Mouse (Mus musculus) midbrain, embryonic 15.5 days (tissue): ENCODE results near the gene Etl4. TPM values are rescaled to one million over a fixed set of nuclear protein-coding genes. Genes with fewer than 3 reads are reported as not detected.

ENCODE experiments used
- ATAC-seq: fragments of 200-750 bp; cut with Nextera tagmentation; replicated peaks from 2 replicates; pipeline ENCODE4 v1.8.0; 2017; ENCODE audit warnings: moderate TSS enrichment
- H3K27ac ChIP-seq: fragments of 300-500 bp; sonication (generic); 2 replicates; pipeline ENCODE4 v1.5.1; 2015; ENCODE audit warnings: mild to moderate bottlenecking, inconsistent platforms
- H3K27me3 ChIP-seq: fragments of 300-500 bp; sonication (generic); replicated peaks from 2 replicates; pipeline ENCODE4 v1.6.1; 2015; ENCODE audit warnings: inconsistent platforms
- H3K36me3 ChIP-seq: fragments of 300-500 bp; sonication (generic); replicated peaks from 2 replicates; pipeline ENCODE4 v1.6.1; 2015; ENCODE audit warnings: inconsistent platforms
- H3K4me1 ChIP-seq: fragments of 300-500 bp; sonication (generic); 2 replicates; pipeline ENCODE4 v1.6.1; 2015; ENCODE audit warnings: inconsistent platforms
- H3K4me2 ChIP-seq: fragments of 300-500 bp; sonication (generic); 2 replicates; pipeline ENCODE4 v1.6.1; 2015; ENCODE audit warnings: inconsistent platforms, mild to moderate bottlenecking, moderate library complexity
- H3K4me3 ChIP-seq: fragments of 300-500 bp; sonication (generic); 2 replicates; pipeline ENCODE4 v1.5.1; 2015; ENCODE audit warnings: mild to moderate bottlenecking, inconsistent platforms
- H3K9ac ChIP-seq: fragments of 300-500 bp; sonication (generic); 2 replicates; pipeline ENCODE4 v1.6.1; 2015; ENCODE audit warnings: mild to moderate bottlenecking, inconsistent platforms
- H3K9me3 ChIP-seq: fragments of 300-500 bp; sonication (generic); 2 replicates; pipeline ENCODE4 v1.6.1; 2016; ENCODE audit warnings: inconsistent platforms
- WGBS: fragments of 180-500 bp; shearing (Covaris S2); methylation state at CpG from one replicate; pipeline ENCODE4 v1.1.7; 2015; ENCODE audit warnings: mixed read lengths; 5-methylcytosine and 5-hydroxymethylcytosine counted together
- polyA plus RNA-seq: library from polyadenylated mRNA; unstranded; fragments of >200 nt; fragmentation: Nextera tagmentation; extraction: Ambion mirVana; gene quantifications from 2 replicates; pipeline ENCODE4 v1.2.1, GENCODE M21; 2015

The Etl4 gene
- polyA plus RNA-seq, 1 experiment from 2014 or later, result 3.1 TPM

DNA sequence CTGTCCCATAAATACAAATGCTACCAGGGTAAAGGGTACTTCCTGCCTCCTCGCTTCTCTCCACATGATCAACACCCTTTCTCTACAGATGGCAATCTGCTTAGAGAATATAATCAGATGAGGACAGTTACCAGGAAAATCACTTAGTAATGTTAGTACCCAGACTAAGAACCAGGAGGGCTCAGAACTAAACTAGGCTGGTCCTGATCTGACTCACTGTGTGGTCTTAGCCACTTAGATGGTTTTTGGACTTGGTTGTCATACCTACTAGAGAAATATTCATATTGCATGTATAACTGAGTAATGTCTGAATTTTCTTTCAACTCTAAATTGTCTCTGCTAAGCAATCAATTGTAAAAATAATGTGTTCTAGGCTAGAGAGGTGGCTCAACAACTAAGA lies 662.4 kb downstream of the Etl4 start:
- no peaks in the 10 kb centered on the region for H3K4me1 ChIP-seq
- H3K27ac ChIP-seq, result no peak overlapping the region
- no peaks in the 10 kb centered on the region for H3K27me3 ChIP-seq
- whole genome bisulfite sequencing, result 91% methylated on average over 1 of the region's 1 CpGs
- no peaks in the 10 kb centered on the region for H3K9me3 ChIP-seq
- no peak for ATAC-seq
- no peak overlapping the region for H3K4me3 ChIP-seq
- H3K36me3 ChIP-seq, result no peaks in the 10 kb centered on the region
- H3K9ac ChIP-seq, result no peak overlapping the region
- H3K4me2 ChIP-seq, result no peak overlapping the region

DNA sequence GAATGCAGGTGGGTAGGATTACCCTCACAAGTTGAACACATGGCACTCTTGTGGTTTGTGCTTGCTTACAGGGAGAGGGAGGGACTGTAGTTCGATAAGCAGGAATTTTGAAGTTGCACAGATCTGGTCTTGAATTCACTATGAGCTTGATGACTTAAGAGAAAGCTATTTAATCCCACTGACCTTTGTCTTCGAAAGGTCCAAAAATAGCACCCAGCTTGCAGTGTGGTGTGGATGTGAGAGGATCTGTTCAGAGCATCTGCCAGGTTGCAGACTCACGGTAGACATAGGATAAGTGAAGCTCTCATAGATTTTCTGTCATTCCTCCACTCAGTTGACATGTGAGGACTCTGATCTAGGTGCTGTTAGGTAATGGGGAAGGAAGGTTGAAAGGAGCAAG lies 670.8 kb downstream of the Etl4 start:
- H3K4me2 ChIP-seq, result no peak overlapping the region
- H3K36me3 ChIP-seq, result no peaks in the 10 kb centered on the region
- no peak overlapping the region for H3K4me3 ChIP-seq
- ATAC-seq, result no peak
- 83% methylated on average over 3 of the region's 3 CpGs for WGBS
- no peak overlapping the region for H3K9ac ChIP-seq
- H3K4me1 ChIP-seq, result no peaks in the 10 kb centered on the region
- no peaks in the 10 kb centered on the region for H3K9me3 ChIP-seq
- H3K27ac ChIP-seq, result no peak overlapping the region
- H3K27me3 ChIP-seq, result no peaks in the 10 kb centered on the region

DNA sequence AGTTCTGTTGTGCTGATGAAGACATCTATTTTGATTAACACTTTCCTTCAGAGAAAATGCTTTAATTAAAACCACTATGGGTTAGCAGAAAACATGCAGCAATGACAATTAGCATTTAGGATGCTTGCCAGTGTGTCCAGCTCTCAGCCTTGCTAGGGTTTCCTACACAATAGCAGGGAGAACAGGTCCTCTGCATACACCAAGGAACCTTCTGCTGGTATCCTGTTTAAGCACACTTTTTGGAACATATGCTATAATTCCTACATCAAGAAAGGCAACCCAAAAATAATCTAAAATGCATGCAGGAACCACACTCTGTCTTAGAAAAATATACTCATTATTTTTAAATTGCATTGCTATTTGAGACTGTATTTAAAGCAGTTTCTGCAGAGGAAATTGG lies 673.5 kb downstream of the Etl4 start:
- H3K36me3 ChIP-seq, result no peaks in the 10 kb centered on the region
- H3K27me3 ChIP-seq, result no peaks in the 10 kb centered on the region
- no peak for ATAC-seq
- H3K9ac ChIP-seq, result no peak overlapping the region
- H3K4me3 ChIP-seq, result no peak overlapping the region
- H3K4me1 ChIP-seq, result no peaks in the 10 kb centered on the region
- H3K27ac ChIP-seq, result no peak overlapping the region
- H3K9me3 ChIP-seq, result no peaks in the 10 kb centered on the region
- H3K4me2 ChIP-seq, result no peak overlapping the region

DNA sequence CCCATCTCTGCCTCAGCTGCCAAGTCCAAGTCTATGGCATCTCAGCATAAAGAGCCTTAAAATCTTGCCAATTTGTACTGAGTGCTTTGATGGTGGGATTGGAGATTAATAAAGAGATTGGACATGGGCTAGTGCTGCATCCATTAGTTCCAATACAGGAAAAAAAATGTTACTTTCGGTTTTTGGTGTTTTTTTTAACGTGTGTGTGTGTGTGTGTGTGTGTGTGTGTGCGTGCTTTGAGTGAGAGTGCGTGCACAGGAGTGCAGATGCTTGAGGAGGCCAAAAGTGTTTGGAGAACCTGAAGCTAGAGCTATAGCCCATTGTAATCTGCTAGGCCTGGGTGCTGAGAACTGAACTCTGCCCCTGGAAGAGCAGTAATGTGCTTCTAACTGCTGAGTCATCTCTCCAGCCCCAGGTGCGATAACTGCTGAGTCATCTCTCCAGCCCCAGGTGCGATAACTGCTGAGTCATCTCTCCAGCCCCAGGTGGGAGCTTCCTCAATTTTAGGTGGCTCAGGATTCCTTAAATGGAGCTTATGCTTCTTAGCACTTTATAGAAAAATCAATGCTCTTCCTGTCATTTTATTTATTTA lies 674.1 kb downstream of the Etl4 start:
- H3K9ac ChIP-seq, result no peak overlapping the region
- no peak for ATAC-seq
- no peaks in the 10 kb centered on the region for H3K27me3 ChIP-seq
- 89% methylated on average over 6 of the region's 6 CpGs for WGBS
- H3K4me1 ChIP-seq, result no peaks in the 10 kb centered on the region
- no peaks in the 10 kb centered on the region for H3K36me3 ChIP-seq
- no peak overlapping the region for H3K27ac ChIP-seq
- no peak overlapping the region for H3K4me2 ChIP-seq
- H3K9me3 ChIP-seq, result no peaks in the 10 kb centered on the region
- H3K4me3 ChIP-seq, result no peak overlapping the region

DNA sequence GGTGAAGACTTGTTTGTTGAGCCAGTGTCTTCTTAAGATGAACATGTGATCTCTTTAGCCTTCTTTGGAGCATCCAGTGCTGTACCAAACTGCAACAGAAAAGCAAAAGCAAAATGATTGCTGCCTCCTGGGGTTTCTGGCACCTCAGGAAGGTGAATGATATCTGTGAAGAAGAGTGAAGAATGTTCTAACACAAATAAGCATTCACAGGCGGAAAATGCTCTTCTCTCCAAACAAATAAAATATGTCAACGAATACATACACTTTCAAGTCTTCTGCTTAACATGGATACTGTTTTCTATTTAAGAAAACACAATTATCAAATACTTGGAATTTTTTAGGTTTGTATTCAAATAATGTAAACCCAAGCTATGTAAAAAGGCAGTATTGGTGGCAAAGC lies 678.3 kb downstream of the Etl4 start:
- no peak overlapping the region for H3K4me2 ChIP-seq
- ATAC-seq, result no peak
- H3K36me3 ChIP-seq, result no peaks in the 10 kb centered on the region
- WGBS, result 94% methylated on average over 2 of the region's 2 CpGs
- no peaks in the 10 kb centered on the region for H3K9me3 ChIP-seq
- H3K27me3 ChIP-seq, result no peaks in the 10 kb centered on the region
- no peak overlapping the region for H3K27ac ChIP-seq
- no peak overlapping the region for H3K4me3 ChIP-seq
- H3K4me1 ChIP-seq, result no peaks in the 10 kb centered on the region
- no peak overlapping the region for H3K9ac ChIP-seq

DNA sequence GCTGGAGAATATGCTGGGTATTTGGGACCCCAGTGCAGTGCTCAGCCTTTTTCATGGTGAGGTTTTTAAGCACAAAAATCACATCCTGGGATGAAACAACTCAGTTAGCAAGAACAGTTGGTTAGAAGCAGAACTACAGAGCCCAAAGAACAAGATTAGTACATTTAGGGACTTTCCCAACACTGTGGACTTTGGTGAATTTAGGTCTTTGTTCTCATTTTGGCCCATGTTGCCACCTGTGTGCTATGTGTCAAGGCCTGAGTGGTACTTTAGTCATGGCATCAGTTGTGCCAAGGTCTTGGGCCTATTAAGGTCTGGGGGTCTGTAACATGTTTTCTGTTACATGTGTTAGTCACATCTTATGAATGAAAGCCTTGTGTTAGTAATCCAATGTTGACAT lies 679.1 kb downstream of the Etl4 start:
- no peak for ATAC-seq
- no peak overlapping the region for H3K27ac ChIP-seq
- H3K9me3 ChIP-seq, result no peaks in the 10 kb centered on the region
- no peaks in the 10 kb centered on the region for H3K4me1 ChIP-seq
- no peaks in the 10 kb centered on the region for H3K27me3 ChIP-seq
- H3K9ac ChIP-seq, result no peak overlapping the region
- H3K4me2 ChIP-seq, result no peak overlapping the region
- H3K4me3 ChIP-seq, result no peak overlapping the region
- no peaks in the 10 kb centered on the region for H3K36me3 ChIP-seq

DNA sequence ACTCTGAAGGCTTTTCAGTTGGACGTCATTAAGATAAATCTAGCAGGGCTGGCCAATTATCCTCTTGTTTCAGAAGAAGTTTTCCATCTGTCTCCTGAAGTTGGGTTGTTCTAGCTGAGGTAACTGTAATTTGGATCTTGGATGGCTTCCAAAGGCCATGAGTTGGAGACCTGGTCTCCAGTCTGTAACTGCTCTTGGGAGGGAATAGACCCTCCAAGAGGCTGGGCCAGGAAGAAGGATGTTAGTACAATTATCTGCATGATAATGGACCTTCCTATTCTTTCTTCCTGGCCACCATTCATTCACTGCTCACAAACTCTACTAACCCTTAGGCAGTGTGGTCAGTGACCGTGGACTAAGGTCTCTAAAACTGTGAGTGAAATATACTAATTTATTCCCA lies 684.5 kb downstream of the Etl4 start:
- H3K27ac ChIP-seq, result no peak overlapping the region
- WGBS, result 88% methylated on average over 2 of the region's 2 CpGs

DNA sequence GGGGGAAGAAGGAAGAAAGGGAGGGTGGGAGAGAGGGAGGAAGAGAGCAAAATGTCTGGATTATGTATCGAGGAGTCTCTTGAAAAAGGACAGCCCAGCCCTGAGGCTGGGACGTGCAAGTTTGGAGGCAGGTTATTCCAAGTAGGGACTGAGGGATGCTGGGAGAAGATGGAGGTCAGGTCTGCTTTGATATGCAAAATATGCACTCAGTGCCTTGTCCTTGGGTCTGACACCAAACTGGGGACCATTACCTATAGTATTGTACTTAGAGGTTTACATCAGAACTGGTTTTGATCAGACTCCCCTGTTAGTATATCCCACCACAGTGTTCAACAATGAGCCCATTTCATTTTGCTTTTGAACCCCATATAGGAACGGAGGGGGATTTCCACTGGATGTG lies 685.4 kb downstream of the Etl4 start:
- Histone ChIP-seq H3K4me1 (no peaks in the 10 kb centered on the region), H3K4me3 (no peak overlapping the region), H3K36me3 (no peaks in the 10 kb centered on the region), H3K9ac (no peak overlapping the region), H3K27me3 (no peaks in the 10 kb centered on the region), H3K27ac (no peak overlapping the region), H3K4me2 (no peak overlapping the region), H3K9me3 (no peaks in the 10 kb centered on the region)
- 86% methylated on average over 3 of the region's 3 CpGs for WGBS
- ATAC-seq, result no peak

More for the DNA sequence above, 684.5 kb downstream of the Etl4 start:
- H3K9me3 ChIP-seq, result no peaks in the 10 kb centered on the region
- H3K4me1 ChIP-seq, result no peaks in the 10 kb centered on the region
- ATAC-seq, result no peak
- no peak overlapping the region for H3K9ac ChIP-seq
- no peaks in the 10 kb centered on the region for H3K36me3 ChIP-seq
- no peak overlapping the region for H3K4me3 ChIP-seq
- H3K4me2 ChIP-seq, result no peak overlapping the region
- no peaks in the 10 kb centered on the region for H3K27me3 ChIP-seq

DNA sequence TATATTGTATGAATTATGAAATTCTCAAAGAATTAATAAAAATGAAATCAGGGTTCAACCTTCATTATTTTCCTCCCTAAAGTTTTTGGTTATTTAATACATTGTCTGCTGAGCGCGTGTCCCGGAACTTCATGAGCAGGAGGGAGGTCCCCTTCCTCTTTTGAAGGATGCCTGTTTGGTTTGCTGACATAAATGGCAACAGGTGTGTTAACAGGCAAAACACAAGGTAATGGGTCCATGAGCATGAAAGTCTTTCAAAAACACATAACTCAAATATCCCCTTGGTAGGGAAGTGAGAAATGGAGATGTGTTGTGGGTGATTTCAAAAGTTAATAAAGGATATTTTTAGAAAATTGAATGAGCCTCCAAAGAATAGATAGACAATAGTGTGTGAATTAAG lies 687.0 kb downstream of the Etl4 start:
- no peak overlapping the region for H3K9ac ChIP-seq

DNA sequence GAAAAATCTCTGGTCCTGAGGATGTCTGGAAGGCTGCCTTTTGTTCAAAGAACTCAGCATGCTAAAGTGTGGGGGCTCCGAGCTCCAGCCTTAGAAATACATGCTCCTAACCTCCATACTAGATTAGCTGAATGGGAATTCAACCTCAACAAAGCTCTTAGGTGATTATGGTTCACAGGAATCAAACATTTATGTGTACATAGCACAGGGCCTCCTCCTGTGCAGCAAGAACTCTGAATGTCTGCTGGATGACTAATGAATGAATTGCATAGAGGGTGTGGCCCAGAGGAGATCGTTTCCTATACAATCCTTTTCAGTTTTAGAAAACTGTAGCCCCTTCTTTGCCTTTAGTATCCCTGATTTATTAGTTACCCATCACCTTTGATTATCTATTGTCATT lies 687.6 kb downstream of the Etl4 start:
- H3K4me2 ChIP-seq, result no peak overlapping the region
- H3K27ac ChIP-seq, result no peak overlapping the region
- no peaks in the 10 kb centered on the region for H3K27me3 ChIP-seq
- no peaks in the 10 kb centered on the region for H3K4me1 ChIP-seq
- no peak overlapping the region for H3K9ac ChIP-seq
- WGBS, result 42% methylated on average over 2 of the region's 2 CpGs
- no peaks in the 10 kb centered on the region for H3K36me3 ChIP-seq
- H3K4me3 ChIP-seq, result no peak overlapping the region
- no peak for ATAC-seq
- H3K9me3 ChIP-seq, result no peaks in the 10 kb centered on the region

More for the DNA sequence above, 687.0 kb downstream of the Etl4 start:
- no peaks in the 10 kb centered on the region for H3K27me3 ChIP-seq
- no peak overlapping the region for H3K4me3 ChIP-seq
- no peaks in the 10 kb centered on the region for H3K36me3 ChIP-seq
- H3K4me1 ChIP-seq, result no peaks in the 10 kb centered on the region
- no peaks in the 10 kb centered on the region for H3K9me3 ChIP-seq
- 95% methylated on average over 3 of the region's 3 CpGs for WGBS
- no peak overlapping the region for H3K27ac ChIP-seq
- H3K4me2 ChIP-seq, result no peak overlapping the region
- ATAC-seq, result no peak

DNA sequence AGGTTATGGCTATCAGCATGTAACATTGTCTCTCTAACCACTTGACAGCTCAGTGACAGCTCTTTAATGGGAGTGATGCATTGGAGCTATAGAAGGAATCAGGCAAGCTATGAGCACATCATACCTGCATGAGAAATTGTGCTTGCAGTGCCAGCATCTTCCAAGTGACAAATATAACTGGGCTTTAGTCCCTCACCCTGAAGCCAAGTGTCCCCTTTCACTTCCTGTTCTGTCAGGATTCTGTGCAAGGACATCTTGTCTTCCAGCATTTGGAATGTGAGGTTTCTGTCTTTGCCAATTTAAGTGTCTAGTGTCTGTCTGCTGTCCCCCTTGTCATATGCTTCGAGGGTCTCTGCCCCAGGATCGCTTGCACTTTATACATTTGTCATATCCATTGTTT lies 693.1 kb downstream of the Etl4 start:
- H3K4me1 ChIP-seq, result no peaks in the 10 kb centered on the region
- no peaks in the 10 kb centered on the region for H3K27me3 ChIP-seq
- H3K4me3 ChIP-seq, result no peak overlapping the region
- 73% methylated on average over 2 of the region's 2 CpGs for WGBS
- no peak overlapping the region for H3K9ac ChIP-seq
- H3K4me2 ChIP-seq, result no peak overlapping the region
- ATAC-seq, result no peak
- H3K36me3 ChIP-seq, result no peaks in the 10 kb centered on the region
- no peaks in the 10 kb centered on the region for H3K9me3 ChIP-seq
- no peak overlapping the region for H3K27ac ChIP-seq

DNA sequence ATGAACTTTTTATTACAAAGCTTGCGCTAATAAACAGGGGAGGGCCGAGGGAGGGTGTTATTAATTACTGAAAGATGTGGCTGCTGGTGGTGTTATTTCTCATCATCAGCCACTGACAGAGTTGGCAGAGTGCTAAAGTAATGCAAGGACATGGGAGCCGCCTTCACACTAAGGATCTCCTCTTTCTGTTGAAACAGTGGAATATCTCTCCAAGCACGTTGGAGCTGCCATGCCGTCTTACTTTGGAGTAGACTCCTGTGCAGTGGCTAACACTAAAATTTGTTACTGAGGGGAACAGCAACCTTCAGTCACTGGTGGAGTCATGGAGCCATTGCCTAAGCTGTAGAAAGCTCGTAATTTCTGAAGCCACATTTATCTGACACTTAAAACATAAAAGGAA lies 694.0 kb downstream of the Etl4 start:
- ATAC-seq, result no peak
- no peak overlapping the region for H3K27ac ChIP-seq
- no peaks in the 10 kb centered on the region for H3K27me3 ChIP-seq
- no peaks in the 10 kb centered on the region for H3K4me1 ChIP-seq
- no peak overlapping the region for H3K4me3 ChIP-seq
- no peaks in the 10 kb centered on the region for H3K36me3 ChIP-seq
- WGBS, result 91% methylated on average over 6 of the region's 6 CpGs
- no peak overlapping the region for H3K9ac ChIP-seq
- H3K9me3 ChIP-seq, result no peaks in the 10 kb centered on the region
- no peak overlapping the region for H3K4me2 ChIP-seq

DNA sequence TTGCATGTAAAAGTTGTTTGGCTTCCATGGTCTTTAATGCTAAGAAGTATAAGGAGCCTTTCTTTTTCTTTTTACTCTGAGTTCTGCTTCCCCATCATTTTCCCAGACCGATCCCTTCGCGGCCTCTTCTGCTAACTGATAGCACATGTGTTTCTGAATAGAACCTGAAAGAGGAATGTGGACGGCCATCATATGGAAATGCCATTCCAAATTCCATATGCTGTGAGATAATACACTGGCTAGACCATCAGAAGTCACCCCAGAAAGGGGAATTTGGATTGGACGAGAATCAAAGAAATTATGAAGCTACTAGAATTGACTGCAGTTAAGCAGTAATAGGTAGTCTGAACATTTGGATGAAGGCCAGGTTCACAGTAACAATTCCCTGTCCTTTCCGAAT lies 694.4 kb downstream of the Etl4 start:
- Histone ChIP-seq H3K4me3 (no peak overlapping the region), H3K9ac (no peak overlapping the region), H3K9me3 (no peaks in the 10 kb centered on the region), H3K36me3 (no peaks in the 10 kb centered on the region), H3K4me1 (no peaks in the 10 kb centered on the region), H3K4me2 (no peak overlapping the region), H3K27ac (no peak overlapping the region), H3K27me3 (no peaks in the 10 kb centered on the region)
- WGBS, result 87% methylated on average over 6 of the region's 6 CpGs
- no peak for ATAC-seq

DNA sequence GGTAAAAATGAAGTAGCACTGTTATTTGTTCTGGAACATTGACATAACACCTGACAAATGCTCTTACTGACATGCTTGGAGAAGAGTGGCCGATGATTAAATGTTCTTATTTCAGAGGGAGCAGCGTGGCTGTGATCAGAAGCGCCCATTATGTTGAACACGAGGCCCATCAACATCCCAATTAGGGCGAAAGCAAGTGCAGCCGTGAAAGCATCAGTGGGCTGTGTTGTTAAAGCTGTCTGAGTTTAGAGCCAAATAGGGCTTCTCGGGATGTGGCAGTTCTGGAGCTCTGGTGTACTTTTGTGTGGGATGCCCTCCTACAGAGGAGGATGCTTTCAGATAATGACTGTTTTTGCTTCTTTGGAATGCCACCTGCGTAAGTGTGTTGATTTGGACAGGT lies 699.6 kb downstream of the Etl4 start:
- no peaks in the 10 kb centered on the region for H3K27me3 ChIP-seq
- no peaks in the 10 kb centered on the region for H3K9me3 ChIP-seq
- no peak overlapping the region for H3K9ac ChIP-seq
- 78% methylated on average over 8 of the region's 8 CpGs for WGBS
- no peak overlapping the region for H3K4me3 ChIP-seq
- no peaks in the 10 kb centered on the region for H3K36me3 ChIP-seq
- no peak overlapping the region for H3K27ac ChIP-seq
- H3K4me2 ChIP-seq, result no peak overlapping the region
- no peaks in the 10 kb centered on the region for H3K4me1 ChIP-seq
- ATAC-seq, result no peak
